Mouse (Mus musculus): ENCODE results near the gene Hpf1. TPM values are rescaled to one million over a fixed set of nuclear protein-coding genes. Genes with fewer than 3 reads are reported as not detected.

Hpf1 gene
- polyA plus RNA-seq, 1 experiment from 2014 or later: 88.6 TPM

GRCm38 (mm10) chr8:60869761-60870160 lies 20.5 kb upstream of the Hpf1 start:
- H3K9me3 ChIP-seq: no peaks in the 10 kb centered on the region
- 90% methylated on average over 2 of the region's 2 CpGs for WGBS

GRCm38 (mm10) chr8:60870231-60871193 lies 19.7 kb upstream of the Hpf1 start:
- H3K27ac ChIP-seq: no peak overlapping the region
- H3K9ac ChIP-seq: no peak overlapping the region
- no peak overlapping the region for H3K4me2 ChIP-seq
- WGBS: 80% methylated on average over 13 of the region's 13 CpGs
- no peaks in the 10 kb centered on the region for H3K9me3 ChIP-seq
- no peaks in the 10 kb centered on the region for H3K4me1 ChIP-seq
- H3K36me3 ChIP-seq (replicated peaks): no peaks in the 10 kb centered on the region
- H3K27me3 ChIP-seq (replicated peaks): no peaks in the 10 kb centered on the region
- ATAC-seq (replicated peaks): no peak
- H3K4me3 ChIP-seq: no peak overlapping the region

More at GRCm38 (mm10) chr8:60869761-60870160, 20.5 kb upstream of the Hpf1 start:
- H3K27ac ChIP-seq: no peak overlapping the region
- H3K4me2 ChIP-seq: no peak overlapping the region
- no peaks in the 10 kb centered on the region for H3K27me3 ChIP-seq (replicated peaks)
- no peak for ATAC-seq (replicated peaks)
- no peaks in the 10 kb centered on the region for H3K4me1 ChIP-seq
- no peak overlapping the region for H3K4me3 ChIP-seq
- H3K36me3 ChIP-seq (replicated peaks): no peaks in the 10 kb centered on the region
- no peak overlapping the region for H3K9ac ChIP-seq

- WGBS: 82% methylated on average over 2 of the region's 2 CpGs
- no peak for ATAC-seq (replicated peaks)
Observed at GRCm38 (mm10) chr8:60878617-60879016, 11.6 kb upstream of the Hpf1 start.

GRCm38 (mm10) chr8:60883419-60884137 lies 6.6 kb upstream of the Hpf1 start:
- Histone ChIP-seq H3K4me1 (no peaks in the 10 kb centered on the region), H3K27me3 (replicated peaks) (no peaks in the 10 kb centered on the region), H3K4me3 (no peak overlapping the region), H3K9me3 (no peaks in the 10 kb centered on the region), H3K36me3 (replicated peaks) (no peaks in the 10 kb centered on the region), H3K4me2 (no peak overlapping the region), H3K27ac (no peak overlapping the region), H3K9ac (no peak overlapping the region)
- no peak for ATAC-seq (replicated peaks)
- WGBS: 67% methylated on average over 4 of the region's 4 CpGs

More at GRCm38 (mm10) chr8:60878617-60879016, 11.6 kb upstream of the Hpf1 start:
- Histone ChIP-seq H3K9ac (no peak overlapping the region), H3K27me3 (replicated peaks) (no peaks in the 10 kb centered on the region), H3K4me3 (no peak overlapping the region), H3K27ac (no peak overlapping the region), H3K9me3 (no peaks in the 10 kb centered on the region), H3K36me3 (replicated peaks) (no peaks in the 10 kb centered on the region), H3K4me1 (no peaks in the 10 kb centered on the region), H3K4me2 (no peak overlapping the region)

- Histone ChIP-seq H3K4me1 (peaks cover 10% of the 10 kb centered on the region), H3K9me3 (no peaks in the 10 kb centered on the region), H3K27me3 (replicated peaks) (no peaks in the 10 kb centered on the region), H3K4me3 (no peak overlapping the region), H3K27ac (no peak overlapping the region), H3K4me2 (no peak overlapping the region), H3K36me3 (replicated peaks) (no peaks in the 10 kb centered on the region), H3K9ac (no peak overlapping the region)
- WGBS: 49% methylated on average over 6 of the region's 6 CpGs
- ATAC-seq (replicated peaks): no peak
Observed at GRCm38 (mm10) chr8:60886736-60887135, 3.5 kb upstream of the Hpf1 start.

- Histone ChIP-seq H3K4me1 (peaks cover 23% of the 10 kb centered on the region), H3K4me2 (peak overlapping the region; percentile 80), H3K27ac (no peak overlapping the region), H3K36me3 (replicated peaks) (no peaks in the 10 kb centered on the region), H3K27me3 (replicated peaks) (no peaks in the 10 kb centered on the region), H3K9me3 (no peaks in the 10 kb centered on the region), H3K9ac (no peak overlapping the region), H3K4me3 (peak overlapping the region; percentile 77)
- 82% methylated on average over 11 of the region's 11 CpGs for WGBS
- no peak for ATAC-seq (replicated peaks)
Observed at GRCm38 (mm10) chr8:60889131-60889842, 931 bp upstream of the Hpf1 start.

- Histone ChIP-seq H3K36me3 (replicated peaks) (0 out of 2 replicates have a peak, but pooled peaks cover 2% of the 10 kb centered on the region), H3K27ac (peak overlapping the region; percentile 69; the same call in 1 of the 2 replicates), H3K4me2 (peak overlapping the region; percentile 80), H3K4me3 (peak overlapping the region; percentile 77), H3K4me1 (peaks cover 23% of the 10 kb centered on the region), H3K27me3 (replicated peaks) (no peaks in the 10 kb centered on the region), H3K9ac (peak overlapping the region; percentile 77), H3K9me3 (no peaks in the 10 kb centered on the region)
- no peak for ATAC-seq (replicated peaks)
- 2% methylated on average over 23 of the region's 23 CpGs for WGBS
Observed at GRCm38 (mm10) chr8:60890520-60890874, 279 bp downstream of the Hpf1 start.

- Histone ChIP-seq H3K27ac (no peak overlapping the region), H3K9ac (no peak overlapping the region), H3K4me2 (peak overlapping the region; percentile 80; the same call in 1 of the 2 replicates), H3K27me3 (replicated peaks) (no peaks in the 10 kb centered on the region), H3K36me3 (replicated peaks) (peaks cover 2% of the 10 kb centered on the region; the same call in 1 of the 2 replicates), H3K9me3 (no peaks in the 10 kb centered on the region), H3K4me1 (peaks cover 23% of the 10 kb centered on the region), H3K4me3 (no peak overlapping the region)
- WGBS: 92% methylated on average over 4 of the region's 4 CpGs
- no peak for ATAC-seq (replicated peaks)
Observed at GRCm38 (mm10) chr8:60891757-60892156, 1.5 kb downstream of the Hpf1 start.

GRCm38 (mm10) chr8:60895878-60896277 lies 5.7 kb downstream of the Hpf1 start:
- no peak for ATAC-seq (replicated peaks)
- no peak overlapping the region for H3K4me3 ChIP-seq
- 91% methylated on average over 6 of the region's 6 CpGs for WGBS
- no peak overlapping the region for H3K27ac ChIP-seq
- peaks cover 22% of the 10 kb centered on the region for H3K4me1 ChIP-seq
- no peaks in the 10 kb centered on the region for H3K9me3 ChIP-seq
- no peaks in the 10 kb centered on the region for H3K27me3 ChIP-seq (replicated peaks)
- no peak overlapping the region for H3K4me2 ChIP-seq
- peaks cover 2% of the 10 kb centered on the region; the same call in 1 of the 2 replicates for H3K36me3 ChIP-seq (replicated peaks)
- no peak overlapping the region for H3K9ac ChIP-seq

GRCm38 (mm10) chr8:60900147-60900546 lies 9.9 kb downstream of the Hpf1 start:
- no peaks in the 10 kb centered on the region for H3K4me1 ChIP-seq
- WGBS: 73% methylated on average over 9 of the region's 9 CpGs
- no peak overlapping the region for H3K4me2 ChIP-seq
- H3K9ac ChIP-seq: no peak overlapping the region
- no peaks in the 10 kb centered on the region for H3K27me3 ChIP-seq (replicated peaks)
- ATAC-seq (replicated peaks): no peak
- H3K4me3 ChIP-seq: no peak overlapping the region
- no peak overlapping the region for H3K27ac ChIP-seq
- no peaks in the 10 kb centered on the region for H3K9me3 ChIP-seq
- H3K36me3 ChIP-seq (replicated peaks): peaks cover under 1% of the 10 kb centered on the region; the same call in 1 of the 2 replicates

- Histone ChIP-seq H3K9me3 (no peaks in the 10 kb centered on the region), H3K4me1 (no peaks in the 10 kb centered on the region), H3K27ac (no peak overlapping the region), H3K9ac (no peak overlapping the region), H3K27me3 (replicated peaks) (no peaks in the 10 kb centered on the region), H3K4me3 (no peak overlapping the region), H3K4me2 (no peak overlapping the region), H3K36me3 (replicated peaks) (peaks cover 8% of the 10 kb centered on the region)
- no peak for ATAC-seq (replicated peaks)
- 71% methylated on average over 4 of the region's 4 CpGs for whole genome bisulfite sequencing
Observed at GRCm38 (mm10) chr8:60912081-60912480, 21.9 kb downstream of the Hpf1 start.

- Histone ChIP-seq H3K9ac (no peak overlapping the region), H3K9me3 (no peaks in the 10 kb centered on the region), H3K4me2 (no peak overlapping the region), H3K4me3 (no peak overlapping the region), H3K27ac (no peak overlapping the region), H3K4me1 (no peaks in the 10 kb centered on the region), H3K27me3 (replicated peaks) (no peaks in the 10 kb centered on the region), H3K36me3 (replicated peaks) (peaks cover 8% of the 10 kb centered on the region)
- ATAC-seq (replicated peaks): no peak
- WGBS: 54% methylated on average over 10 of the region's 10 CpGs
Observed at GRCm38 (mm10) chr8:60912554-60912953, 22.3 kb downstream of the Hpf1 start.

Measured in midbrain, embryonic 15.5 days (tissue).